Mouse (Mus musculus) olfactory bulb, adult 2 months (tissue): ENCODE data around the gene 6030445D17Rik.

Experiments
- CTCF ChIP-seq: fragments of 200-500 bp; IDR thresholded peaks from 2 replicates; pipeline ENCODE4 v1.5.1; 2012; ENCODE audit warnings: low read depth, mild to moderate bottlenecking, low read length, moderate library complexity; ENCODE audit not compliant: insufficient read depth
- POLR2A ChIP-seq: fragments of 200-500 bp; IDR thresholded peaks from 2 replicates; pipeline ENCODE4 v1.6.1; 2012; ENCODE audit warnings: mild to moderate bottlenecking, low read depth, low read length, moderate library complexity; ENCODE audit not compliant: insufficient read depth

GRCm38 (mm10) chr4:136476692-136477091 is 14.6 kb downstream of the 6030445D17Rik start:
- TF ChIP-seq CTCF (no peak), POLR2A (no peak)
